Mouse (Mus musculus) limb, embryonic 13.5 days (tissue): ENCODE measurements at regions not wholly inside any gene's neighbourhood (a gene's known extent, or its start where the extent isn't known, plus 50 kb on each side); places are given as distances from the start of the nearest gene placed in this dataset.
"Not testable (repeated sequence)": the region's sequence is repeated elsewhere in the genome, so short reads cannot be mapped to it uniquely, and the experiment has no call there.

ENCODE experiments used
- ATAC-seq: fragments of 200-750 bp; cut with Nextera tagmentation; 2 replicates; pipeline ENCODE4 v1.8.0; 2017; ENCODE audit warnings: low read depth, moderate number of reproducible peaks, moderate TSS enrichment; ENCODE audit not compliant: low FRiP score
- H3K27ac ChIP-seq: fragments of 300-500 bp; sonication (generic); 2 replicates; pipeline ENCODE4 v1.5.1; 2015; ENCODE audit warnings: inconsistent platforms, mild to moderate bottlenecking, moderate library complexity
- H3K27me3 ChIP-seq: fragments of 300-500 bp; sonication (generic); 2 replicates; pipeline ENCODE4 v1.6.1; 2015; ENCODE audit warnings: mild to moderate bottlenecking, inconsistent platforms
- H3K36me3 ChIP-seq: fragments of 300-500 bp; sonication (generic); 2 replicates; pipeline ENCODE4 v1.6.1; 2015; ENCODE audit warnings: inconsistent platforms, mild to moderate bottlenecking, moderate library complexity
- H3K4me1 ChIP-seq: fragments of 300-500 bp; sonication (generic); 2 replicates; pipeline ENCODE4 v1.6.1; 2015; ENCODE audit warnings: inconsistent platforms
- H3K4me2 ChIP-seq: fragments of 300-500 bp; sonication (generic); replicated peaks from 2 replicates; pipeline ENCODE4 v1.6.1; 2015; ENCODE audit warnings: inconsistent platforms, mild to moderate bottlenecking, moderate library complexity
- H3K4me3 ChIP-seq: fragments of 300-500 bp; sonication (generic); 2 replicates; pipeline ENCODE4 v1.5.1; 2015; ENCODE audit warnings: moderate library complexity, mild to moderate bottlenecking, inconsistent platforms
- H3K9ac ChIP-seq: fragments of 300-500 bp; sonication (generic); 2 replicates; pipeline ENCODE4 v1.6.1; 2015; ENCODE audit warnings: mild to moderate bottlenecking, inconsistent platforms
- H3K9me3 ChIP-seq: fragments of 300-500 bp; sonication (generic); 2 replicates; pipeline ENCODE4 v1.6.1; 2016; ENCODE audit warnings: inconsistent platforms
- WGBS: fragments of 180-500 bp; shearing (Covaris S2); methylation state at CpG from one replicate; pipeline ENCODE4 v1.1.7; 2015; 5-methylcytosine and 5-hydroxymethylcytosine counted together

GRCm38 (mm10) chr1:177501288-177501687 lies 59.1 kb downstream of the Zbtb18 start:
- Histone ChIP-seq H3K9me3 (no peaks in the 10 kb centered on the region), H3K4me2 (no peak overlapping the region), H3K27ac (no peak overlapping the region), H3K27me3 (no peaks in the 10 kb centered on the region), H3K9ac (no peak overlapping the region), H3K4me3 (no peak overlapping the region), H3K4me1 (0 out of 2 replicates have a peak, but pooled peaks cover 6% of the 10 kb centered on the region), H3K36me3 (no peaks in the 10 kb centered on the region)
- 21% methylated on average over 7 of the region's 7 CpGs for WGBS
- peak; percentile 67; the same call in 1 of the 2 replicates for ATAC-seq

- Histone ChIP-seq H3K9me3 (no peaks in the 10 kb centered on the region), H3K4me3 (no peak overlapping the region), H3K9ac (no peak overlapping the region), H3K4me1 (0 out of 2 replicates have a peak, but pooled peaks cover 6% of the 10 kb centered on the region), H3K4me2 (no peak overlapping the region), H3K27me3 (no peaks in the 10 kb centered on the region), H3K36me3 (no peaks in the 10 kb centered on the region), H3K27ac (no peak overlapping the region)
- ATAC-seq: no peak
- whole genome bisulfite sequencing: 60% methylated on average over 1 of the region's 1 CpGs
These were observed 61.8 kb downstream of the Zbtb18 start for GRCm38 (mm10) chr1:177503946-177504345.

DNA sequence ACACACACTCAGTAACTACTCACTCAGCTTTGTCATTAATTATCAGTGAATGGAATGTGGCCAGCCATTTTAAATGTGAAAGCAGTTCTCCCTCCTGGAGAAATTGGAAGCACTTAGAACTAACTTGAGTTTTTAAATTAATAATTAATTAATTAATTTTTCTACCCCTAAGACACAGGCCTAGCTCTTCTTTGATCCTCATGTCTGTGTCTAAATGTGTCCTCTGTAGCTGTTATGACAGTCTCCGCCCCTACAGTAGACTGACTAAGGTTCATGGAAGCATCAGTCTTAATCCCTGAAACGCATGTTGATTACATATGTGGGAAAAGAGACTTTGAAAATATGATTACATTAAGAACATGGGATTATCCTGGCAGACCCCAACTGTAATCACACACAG lies 62.6 kb downstream of the Zbtb18 start:
- Histone ChIP-seq H3K27me3 (no peaks in the 10 kb centered on the region), H3K4me2 (no peak overlapping the region), H3K4me1 (0 out of 2 replicates have a peak, but pooled peaks cover 6% of the 10 kb centered on the region), H3K36me3 (no peaks in the 10 kb centered on the region), H3K4me3 (no peak overlapping the region), H3K27ac (no peak overlapping the region), H3K9me3 (no peaks in the 10 kb centered on the region), H3K9ac (no peak overlapping the region)
- WGBS: 94% methylated on average over 2 of the region's 2 CpGs
- ATAC-seq: no peak

- not testable (repeated sequence) for H3K9ac ChIP-seq, H3K27me3 ChIP-seq, H3K9me3 ChIP-seq, H3K4me2 ChIP-seq, ATAC-seq, H3K27ac ChIP-seq, H3K4me1 ChIP-seq, H3K4me3 ChIP-seq, H3K36me3 ChIP-seq
- 90% methylated on average over 4 of the region's 4 CpGs for WGBS
These were observed 65.2 kb downstream of the Zbtb18 start for GRCm38 (mm10) chr1:177507398-177507797.

GRCm38 (mm10) chr1:177509786-177510185 lies 67.6 kb downstream of the Zbtb18 start:
- Histone ChIP-seq H3K4me3 (no peak overlapping the region), H3K9ac (no peak overlapping the region), H3K27ac (no peak overlapping the region), H3K9me3 (no peaks in the 10 kb centered on the region), H3K4me1 (no peaks in the 10 kb centered on the region), H3K27me3 (no peaks in the 10 kb centered on the region), H3K4me2 (no peak overlapping the region), H3K36me3 (no peaks in the 10 kb centered on the region)
- 70% methylated on average over 10 of the region's 10 CpGs for WGBS
- no peak for ATAC-seq

DNA sequence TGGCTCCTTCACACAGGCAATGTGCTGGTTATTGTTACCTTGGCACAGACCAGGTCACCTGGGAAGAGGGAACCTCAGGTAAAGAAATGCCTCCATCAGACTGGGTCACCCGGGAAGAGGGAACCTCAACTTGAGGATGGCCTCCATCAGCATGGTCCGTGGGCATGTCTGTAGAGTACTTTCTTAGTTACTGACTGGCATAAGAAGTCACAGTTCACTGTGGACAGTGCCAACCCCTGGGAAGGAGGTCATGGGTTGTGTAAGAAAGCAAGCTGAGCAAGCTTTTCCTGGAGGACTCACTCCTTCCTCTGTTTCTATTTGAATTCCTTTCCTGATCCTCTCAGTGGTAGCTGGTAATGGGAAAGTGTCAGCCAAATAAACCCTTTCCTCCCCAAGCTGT lies 70.0 kb downstream of the Zbtb18 start:
- no peaks in the 10 kb centered on the region for H3K9me3 ChIP-seq
- no peaks in the 10 kb centered on the region for H3K4me1 ChIP-seq
- no peaks in the 10 kb centered on the region for H3K36me3 ChIP-seq
- WGBS: 82% methylated on average over 2 of the region's 2 CpGs
- H3K27me3 ChIP-seq: no peaks in the 10 kb centered on the region
- H3K27ac ChIP-seq: no peak overlapping the region
- no peak overlapping the region for H3K4me2 ChIP-seq
- no peak for ATAC-seq
- H3K4me3 ChIP-seq: no peak overlapping the region
- H3K9ac ChIP-seq: no peak overlapping the region

- no peak overlapping the region for H3K4me3 ChIP-seq
- 14% methylated on average over 18 of the region's 18 CpGs for WGBS
- no peaks in the 10 kb centered on the region for H3K36me3 ChIP-seq
- no peaks in the 10 kb centered on the region for H3K9me3 ChIP-seq
- no peak overlapping the region for H3K9ac ChIP-seq
- H3K27me3 ChIP-seq: peaks cover 8% of the 10 kb centered on the region
- H3K27ac ChIP-seq: no peak overlapping the region
- no peak overlapping the region; the same call in 1 of the 2 replicates for H3K4me2 ChIP-seq
- ATAC-seq: no peak
- peaks cover 21% of the 10 kb centered on the region for H3K4me1 ChIP-seq
These were observed 75.9 kb downstream of the Zbtb18 start for GRCm38 (mm10) chr1:177517934-177518610.

GRCm38 (mm10) chr1:177518897-177519513 lies 76.9 kb downstream of the Zbtb18 start:
- H3K27me3 ChIP-seq: peaks cover 8% of the 10 kb centered on the region
- H3K9ac ChIP-seq: no peak overlapping the region
- peak; percentile 54; the same call in 1 of the 2 replicates for ATAC-seq
- no peaks in the 10 kb centered on the region for H3K36me3 ChIP-seq
- H3K9me3 ChIP-seq: no peaks in the 10 kb centered on the region
- H3K4me3 ChIP-seq: no peak overlapping the region
- WGBS: 5% methylated on average over 13 of the region's 13 CpGs
- H3K4me1 ChIP-seq: peaks cover 21% of the 10 kb centered on the region
- peak overlapping the region; percentile 54 for H3K4me2 ChIP-seq
- H3K27ac ChIP-seq: no peak overlapping the region

DNA sequence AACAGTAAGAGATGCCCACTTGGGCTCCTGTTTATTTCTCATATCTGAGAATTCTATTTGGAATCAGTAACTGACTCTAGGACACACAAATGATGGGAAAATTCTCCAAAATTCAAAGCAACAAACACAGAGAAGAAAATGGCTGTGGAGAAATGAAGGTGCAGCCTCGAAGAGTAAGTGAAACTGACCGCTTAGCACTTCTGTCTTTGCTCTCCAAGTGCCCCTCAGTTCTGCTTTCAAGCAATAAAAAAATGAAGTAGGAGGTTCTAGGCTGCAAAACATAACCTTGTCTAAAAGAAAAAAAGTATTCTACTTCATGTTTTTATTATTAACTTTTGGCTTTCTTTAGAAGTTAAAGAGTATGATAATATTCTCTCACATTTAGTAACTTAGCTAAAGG lies 79.0 kb downstream of the Zbtb18 start:
- no peak overlapping the region for H3K4me3 ChIP-seq
- ATAC-seq: no peak
- WGBS: 87% methylated on average over 2 of the region's 2 CpGs

DNA sequence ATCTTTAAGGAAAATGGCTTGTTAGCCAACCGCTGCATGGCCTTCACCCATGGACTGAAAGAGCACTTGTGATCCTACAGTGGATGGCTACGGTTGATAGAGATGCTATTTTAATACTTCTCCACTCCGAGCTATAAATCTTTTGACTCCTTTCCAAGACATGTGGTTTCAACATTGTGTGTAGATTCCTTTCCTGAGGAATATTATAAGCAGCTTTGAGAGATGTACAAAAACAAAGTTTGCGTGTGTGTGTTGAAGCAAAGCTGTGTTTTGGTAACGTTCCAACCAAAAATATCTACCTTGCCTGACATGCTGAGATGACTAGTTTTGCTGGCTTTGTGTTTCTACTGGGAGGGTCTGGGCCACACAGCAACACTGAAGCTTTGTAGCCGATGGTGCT lies 83.0 kb downstream of the Zbtb18 start:
- Histone ChIP-seq H3K27ac (no peak overlapping the region), H3K27me3 (no peaks in the 10 kb centered on the region)
- WGBS: 73% methylated on average over 6 of the region's 6 CpGs

More for the DNA sequence above, 79.0 kb downstream of the Zbtb18 start:
- peaks cover 21% of the 10 kb centered on the region for H3K4me1 ChIP-seq
- peaks cover 8% of the 10 kb centered on the region for H3K27me3 ChIP-seq
- H3K4me2 ChIP-seq: no peak overlapping the region
- no peak overlapping the region for H3K9ac ChIP-seq
- H3K36me3 ChIP-seq: no peaks in the 10 kb centered on the region
- H3K27ac ChIP-seq: no peak overlapping the region
- no peaks in the 10 kb centered on the region for H3K9me3 ChIP-seq

GRCm38 (mm10) chr1:177531791-177532190 lies 89.6 kb downstream of the Zbtb18 start:
- Histone ChIP-seq H3K9me3 (no peaks in the 10 kb centered on the region), H3K36me3 (no peaks in the 10 kb centered on the region), H3K9ac (no peak overlapping the region), H3K4me2 (no peak overlapping the region), H3K27me3 (no peaks in the 10 kb centered on the region), H3K27ac (no peak overlapping the region), H3K4me3 (no peak overlapping the region), H3K4me1 (no peaks in the 10 kb centered on the region)
- ATAC-seq: no peak
- WGBS: 72% methylated on average over 2 of the region's 2 CpGs

More for the DNA sequence above, 83.0 kb downstream of the Zbtb18 start:
- H3K4me1 ChIP-seq: no peaks in the 10 kb centered on the region
- no peak overlapping the region for H3K9ac ChIP-seq
- no peaks in the 10 kb centered on the region for H3K9me3 ChIP-seq
- no peak overlapping the region for H3K4me3 ChIP-seq
- H3K36me3 ChIP-seq: no peaks in the 10 kb centered on the region
- ATAC-seq: no peak
- no peak overlapping the region for H3K4me2 ChIP-seq

DNA sequence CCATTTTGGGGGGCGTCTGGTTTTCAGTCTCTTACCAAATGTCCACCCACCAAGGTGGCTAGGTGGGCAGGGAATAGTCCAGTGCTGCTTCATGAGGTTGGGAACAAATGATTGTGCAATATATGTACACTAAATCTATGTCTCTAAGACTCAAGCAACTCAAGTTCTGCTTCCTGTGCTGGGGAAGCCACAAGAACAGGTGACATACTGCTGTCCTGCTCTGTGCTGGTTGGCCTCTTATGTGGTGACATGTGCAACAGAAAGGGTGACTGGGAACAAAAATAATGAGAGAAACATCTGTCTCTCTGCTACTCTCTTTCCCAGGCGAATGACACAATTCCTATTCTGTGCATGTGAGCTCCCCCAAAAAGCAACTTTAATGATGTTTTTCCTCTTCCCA lies 90.5 kb downstream of the Zbtb18 start:
- Histone ChIP-seq H3K4me3 (no peak overlapping the region), H3K27ac (no peak overlapping the region), H3K4me1 (no peaks in the 10 kb centered on the region), H3K36me3 (no peaks in the 10 kb centered on the region), H3K27me3 (no peaks in the 10 kb centered on the region), H3K9me3 (no peaks in the 10 kb centered on the region), H3K9ac (no peak overlapping the region), H3K4me2 (no peak overlapping the region)
- WGBS: 76% methylated on average over 2 of the region's 2 CpGs
- no peak for ATAC-seq

GRCm38 (mm10) chr1:177533332-177533731 lies 91.2 kb downstream of the Zbtb18 start:
- WGBS: 73% methylated on average over 2 of the region's 2 CpGs
- no peak overlapping the region for H3K4me2 ChIP-seq
- no peak overlapping the region for H3K9ac ChIP-seq
- H3K9me3 ChIP-seq: no peaks in the 10 kb centered on the region
- no peaks in the 10 kb centered on the region for H3K27me3 ChIP-seq
- H3K36me3 ChIP-seq: no peaks in the 10 kb centered on the region
- H3K27ac ChIP-seq: no peak overlapping the region
- no peak overlapping the region for H3K4me3 ChIP-seq
- no peaks in the 10 kb centered on the region for H3K4me1 ChIP-seq
- ATAC-seq: no peak
